Comparison of ENCODE assay signal across 8 mouse cellular contexts in the genomic region with DNA sequence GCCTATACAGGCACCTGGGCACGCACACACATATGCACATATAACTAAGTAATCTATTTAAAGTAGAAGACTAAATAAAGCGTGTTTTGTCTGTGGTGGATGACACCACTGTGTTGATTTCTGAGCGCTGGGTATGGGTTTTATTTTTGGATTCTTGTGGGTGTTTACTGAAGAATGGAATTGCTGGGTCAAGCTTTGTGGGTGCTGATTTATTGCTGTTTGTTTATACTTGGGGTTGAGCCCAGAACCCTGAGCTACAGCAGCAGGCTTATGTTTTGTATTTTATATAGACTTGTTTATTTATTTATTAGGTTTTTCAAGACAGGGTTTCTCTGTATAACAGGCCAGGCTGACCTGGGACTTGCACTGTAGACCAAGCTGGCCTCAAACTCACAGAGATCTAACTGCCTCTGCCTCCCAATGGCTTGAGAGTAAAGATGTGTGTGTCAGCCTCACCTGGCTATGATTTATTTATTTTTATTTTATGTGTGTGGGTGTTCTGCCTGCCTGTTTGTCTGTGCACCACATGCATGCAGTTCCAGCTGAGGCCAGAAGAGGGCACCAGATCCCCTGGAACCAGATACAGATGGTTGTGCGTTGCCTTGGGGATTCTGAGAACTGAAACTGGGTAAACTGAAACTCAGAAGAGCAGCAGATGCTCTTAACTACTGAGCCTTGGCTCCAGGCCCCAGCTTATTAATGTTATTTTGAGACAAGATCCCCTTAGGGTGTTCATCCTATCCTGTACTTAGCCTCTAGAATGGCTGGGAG. TPM values are rescaled to one million over a fixed set of nuclear protein-coding genes. Genes with fewer than 3 reads are reported as not detected.
DNase-seq lines count a peak whose midpoint lies in the region; ATAC-seq lines count a peak whose summit lies in the region.

No protein-coding gene starts in this region.

- 71% methylated on average over 4 of the region's 4 CpGs for WGBS in forebrain, embryonic 11.5 days
- 72% methylated on average over 4 of the region's 4 CpGs for WGBS in forebrain, embryonic 15.5 days
- WGBS in neural tube, embryonic 15.5 days = 79% methylated on average over 4 of the region's 4 CpGs
- WGBS in stomach, embryonic 16.5 days = 68% methylated on average over 4 of the region's 4 CpGs

- H3K4me1 ChIP-seq in forebrain, embryonic 11.5 days (replicated peaks; ENCODE audit: control insufficient read depth, insufficient read depth, low read length) = peaks cover 7% of the 10 kb centered on the region
- peaks cover 18% of the 10 kb centered on the region for H3K4me1 ChIP-seq in forebrain, embryonic 15.5 days
- H3K4me1 ChIP-seq in neural tube, embryonic 15.5 days = peaks cover 16% of the 10 kb centered on the region
- H3K4me1 ChIP-seq in stomach, embryonic 16.5 days (ENCODE audit: control insufficient read depth, insufficient read depth, low read length) = peaks cover 15% of the 10 kb centered on the region

- H3K36me3 ChIP-seq in forebrain, embryonic 11.5 days (ENCODE audit: control insufficient read depth, insufficient read depth, low read length) = no peaks in the 10 kb centered on the region
- no peaks in the 10 kb centered on the region for H3K36me3 ChIP-seq in forebrain, embryonic 15.5 days
- no peaks in the 10 kb centered on the region for H3K36me3 ChIP-seq in neural tube, embryonic 15.5 days
- no peaks in the 10 kb centered on the region for H3K36me3 ChIP-seq in stomach, embryonic 16.5 days (ENCODE audit: control insufficient read depth, insufficient read depth, low read length)

- ATAC-seq in forebrain, embryonic 11.5 days (replicated peaks; ENCODE audit: low FRiP score) = no peak
- no peak for ATAC-seq in forebrain, embryonic 15.5 days (replicated peaks)
- ATAC-seq in neural tube, embryonic 15.5 days (ENCODE audit: low FRiP score) = no peak
- peak; percentile 49 for ATAC-seq in megakaryocyte progenitor cell, adult 5-6 weeks (replicated peaks; ENCODE audit: poor library complexity)
- no peak for ATAC-seq in stomach, embryonic 16.5 days (ENCODE audit: insufficient read depth, low FRiP score)

- DNase-seq in forebrain, embryonic 11.5 days (ENCODE audit: low spot score) = peak; percentile 81
- DNase-seq in neural tube, embryonic 10.5 days (ENCODE audit: extremely low spot score, low spot score) = peak; percentile 70
- DNase-seq in cerebellum, adult 9-10 months = peak; percentile 48
- peak; percentile 56 to 75 for DNase-seq in kidney, postnatal 25 days

- H3K27me3 ChIP-seq in forebrain, embryonic 11.5 days (ENCODE audit: control insufficient read depth, insufficient read depth, low read length) = no peaks in the 10 kb centered on the region
- no peaks in the 10 kb centered on the region for H3K27me3 ChIP-seq in forebrain, embryonic 15.5 days
- H3K27me3 ChIP-seq in neural tube, embryonic 15.5 days (replicated peaks) = no peaks in the 10 kb centered on the region
- no peaks in the 10 kb centered on the region for H3K27me3 ChIP-seq in stomach, embryonic 16.5 days (ENCODE audit: control insufficient read depth, insufficient read depth, low read length)

- H3K4me3 ChIP-seq in forebrain, embryonic 11.5 days (ENCODE audit: low read depth, low read length) = no peak overlapping the region
- H3K4me3 ChIP-seq in forebrain, embryonic 15.5 days = no peak overlapping the region
- H3K4me3 ChIP-seq in neural tube, embryonic 15.5 days (replicated peaks) = no peak overlapping the region
- no peak overlapping the region for H3K4me3 ChIP-seq in stomach, embryonic 16.5 days (replicated peaks; ENCODE audit: low read length)

- no peak overlapping the region for H3K27ac ChIP-seq in forebrain, embryonic 11.5 days (ENCODE audit: low read depth, low read length)
- no peak overlapping the region for H3K27ac ChIP-seq in forebrain, embryonic 15.5 days (replicated peaks)
- H3K27ac ChIP-seq in neural tube, embryonic 15.5 days (replicated peaks) = no peak overlapping the region
- H3K27ac ChIP-seq in stomach, embryonic 16.5 days (ENCODE audit: low read length) = no peak overlapping the region

- no peak overlapping the region for H3K4me2 ChIP-seq in forebrain, embryonic 11.5 days (ENCODE audit: low read depth, low read length, severe bottlenecking)
- no peak overlapping the region for H3K4me2 ChIP-seq in forebrain, embryonic 15.5 days (replicated peaks)
- no peak overlapping the region for H3K4me2 ChIP-seq in neural tube, embryonic 15.5 days
- no peak overlapping the region for H3K4me2 ChIP-seq in stomach, embryonic 16.5 days (ENCODE audit: low read depth, low read length)

- H3K9me3 ChIP-seq in forebrain, embryonic 11.5 days (ENCODE audit: control insufficient read depth, low read length) = 0 out of 2 replicates have a peak, but pooled peaks cover 3% of the 10 kb centered on the region
- no peaks in the 10 kb centered on the region for H3K9me3 ChIP-seq in forebrain, embryonic 15.5 days
- H3K9me3 ChIP-seq in neural tube, embryonic 15.5 days (replicated peaks) = no peaks in the 10 kb centered on the region
- no peaks in the 10 kb centered on the region; the same call in 1 of the 2 replicates for H3K9me3 ChIP-seq in stomach, embryonic 16.5 days (replicated peaks; ENCODE audit: control insufficient read depth, low read length)

- no peak overlapping the region for H3K9ac ChIP-seq in forebrain, embryonic 11.5 days (ENCODE audit: low read length)
- no peak overlapping the region for H3K9ac ChIP-seq in forebrain, embryonic 15.5 days (replicated peaks)
- H3K9ac ChIP-seq in neural tube, embryonic 15.5 days (replicated peaks) = no peak overlapping the region
- H3K9ac ChIP-seq in stomach, embryonic 16.5 days (ENCODE audit: low read length) = 0 out of 2 replicates have a peak overlapping the region, but pooled peaks have one; percentile 21

RNA-seq across cellular contexts. Expression of gene Gtf2ird2, which starts 3.3 kb away (rescaled TPM):
- polyA plus RNA-seq in forebrain, embryonic 11.5 days (2014; fragmentation: Nextera tagmentation; extraction: Ambion mirVana) = 8.4 and 9.8 TPM in 2 replicates
- 11.8 and 13.2 TPM in 2 replicates for polyA plus RNA-seq in forebrain, embryonic 15.5 days (2015; fragmentation: Nextera tagmentation; extraction: Ambion mirVana)
- polyA plus RNA-seq in neural tube, embryonic 15.5 days (2015; fragmentation: Nextera tagmentation; extraction: Ambion mirVana) = 12.4 and 14.4 TPM in 2 replicates
- total RNA-seq in megakaryocyte progenitor cell, adult 5-6 weeks (2015) = 4.2 TPM in 2 replicates
- total RNA-seq in megakaryocyte progenitor cell, adult 5-6 weeks (2017) = 4.2 and 4.7 TPM in 2 replicates
- 7.1 and 8.1 TPM in 2 replicates for polyA plus RNA-seq in stomach, embryonic 16.5 days (2015; fragmentation: Nextera tagmentation; extraction: Ambion mirVana)

RNA-seq across cellular contexts. Expression of gene Rcc1l, which starts 10.6 kb away (rescaled TPM):
- 29.1 and 34.7 TPM in 2 replicates for polyA plus RNA-seq in forebrain, embryonic 11.5 days (2014; fragmentation: Nextera tagmentation; extraction: Ambion mirVana)
- 22.4 and 23.8 TPM in 2 replicates for polyA plus RNA-seq in forebrain, embryonic 15.5 days (2015; fragmentation: Nextera tagmentation; extraction: Ambion mirVana)
- 20.3 and 21.6 TPM in 2 replicates for polyA plus RNA-seq in neural tube, embryonic 15.5 days (2015; fragmentation: Nextera tagmentation; extraction: Ambion mirVana)
- total RNA-seq in megakaryocyte progenitor cell, adult 5-6 weeks (2015) = 10.6 and 11.1 TPM in 2 replicates
- 8.8 and 10.2 TPM in 2 replicates for total RNA-seq in megakaryocyte progenitor cell, adult 5-6 weeks (2017)
- polyA plus RNA-seq in stomach, embryonic 16.5 days (2015; fragmentation: Nextera tagmentation; extraction: Ambion mirVana) = 20.7 and 25.6 TPM in 2 replicates

RNA-seq across cellular contexts. Expression of gene Ncf1, which starts 42.3 kb away (rescaled TPM):
- polyA plus RNA-seq in forebrain, embryonic 11.5 days (2014; fragmentation: Nextera tagmentation; extraction: Ambion mirVana) = 1.3 and 3.0 TPM in 2 replicates
- polyA plus RNA-seq in forebrain, embryonic 15.5 days (2015; fragmentation: Nextera tagmentation; extraction: Ambion mirVana) = 2.1 and 2.4 TPM in 2 replicates
- polyA plus RNA-seq in neural tube, embryonic 15.5 days (2015; fragmentation: Nextera tagmentation; extraction: Ambion mirVana) = 2.5 and 5.1 TPM in 2 replicates
- 139 and 150 TPM in 2 replicates for total RNA-seq in megakaryocyte progenitor cell, adult 5-6 weeks (2015)
- total RNA-seq in megakaryocyte progenitor cell, adult 5-6 weeks (2017) = 155 and 185 TPM in 2 replicates
- polyA plus RNA-seq in stomach, embryonic 16.5 days (2015; fragmentation: Nextera tagmentation; extraction: Ambion mirVana) = 7.1 and 8.2 TPM in 2 replicates
